Mouse (Mus musculus) stomach, postnatal 0 days (tissue): Measurements from ENCODE around the gene Gimap8. TPM values are rescaled to one million over a fixed set of nuclear protein-coding genes. Genes with fewer than 3 reads are reported as not detected.

ENCODE experiments used
- ATAC-seq: fragments of 200-750 bp; cut with Nextera tagmentation; 2 replicates; pipeline ENCODE4 v1.8.0; 2017; ENCODE audit not compliant: low FRiP score, low TSS enrichment
- DNase-seq: peaks from one replicate; pipeline ENCODE4 v3.0.0-alpha.2; 2016; ENCODE audit warnings: low spot score
- H3K27ac ChIP-seq: fragments of 300-500 bp; sonication (generic); replicated peaks from 2 replicates; pipeline ENCODE4 v1.5.1; 2014; ENCODE audit warnings: mild to moderate bottlenecking, control low read depth
- H3K27me3 ChIP-seq: fragments of 300-500 bp; sonication (generic); 2 replicates; pipeline ENCODE4 v1.6.1; 2014; ENCODE audit warnings: low read length; ENCODE audit not compliant: control insufficient read depth, insufficient read depth
- H3K36me3 ChIP-seq: fragments of 300-500 bp; sonication (generic); 2 replicates; pipeline ENCODE4 v1.6.1; 2014; ENCODE audit warnings: low read length, mixed read lengths; ENCODE audit not compliant: control insufficient read depth, insufficient read depth
- H3K4me1 ChIP-seq: fragments of 300-500 bp; sonication (generic); replicated peaks from 2 replicates; pipeline ENCODE4 v1.6.1; 2014; ENCODE audit warnings: antibody characterized with exemption; ENCODE audit not compliant: control insufficient read depth, insufficient read depth
- H3K4me2 ChIP-seq: fragments of 300-500 bp; sonication (generic); replicated peaks from 2 replicates; pipeline ENCODE4 v1.6.1; 2014; ENCODE audit warnings: low read depth, mild to moderate bottlenecking, control low read depth, moderate library complexity
- H3K4me3 ChIP-seq: fragments of 300-500 bp; sonication (generic); 2 replicates; pipeline ENCODE4 v1.5.1; 2014; ENCODE audit warnings: low read depth, low read length, control low read depth
- H3K9ac ChIP-seq: fragments of 300-500 bp; sonication (generic); 2 replicates; pipeline ENCODE4 v1.6.1; 2014; ENCODE audit warnings: mild to moderate bottlenecking, low read length, control low read depth, mixed read lengths
- H3K9me3 ChIP-seq: fragments of 300-500 bp; sonication (generic); 2 replicates; pipeline ENCODE4 v1.6.1; 2016; ENCODE audit warnings: low read length; ENCODE audit not compliant: control insufficient read depth
- CTCF ChIP-seq: IDR thresholded peaks from 2 replicates; pipeline ENCODE4 v1.5.1; 2016; ENCODE audit warnings: antibody characterized with exemption, low read depth, mild to moderate bottlenecking, moderate library complexity
- EP300 ChIP-seq: optimal IDR thresholded peaks from 2 replicates; pipeline ENCODE3; 2016; ENCODE audit warnings: antibody characterized with exemption
- WGBS: fragments of 180-500 bp; shearing (Covaris S2); extraction: QIAGEN DNeasy Blood & Tissue Kit; methylation state at CpG from one replicate; pipeline ENCODE4 v1.1.7; 2014; 5-methylcytosine and 5-hydroxymethylcytosine counted together
- polyA plus RNA-seq: library from polyadenylated mRNA; unstranded; fragments of >200 nt; fragmentation: Nextera tagmentation; extraction: Ambion mirVana; gene quantifications from 2 replicates; pipeline ENCODE4 v1.2.1, GENCODE M21; 2015

Gimap8 gene
- polyA plus RNA-seq, 1 experiment from 2014 or later, result 0.74 TPM

DNA sequence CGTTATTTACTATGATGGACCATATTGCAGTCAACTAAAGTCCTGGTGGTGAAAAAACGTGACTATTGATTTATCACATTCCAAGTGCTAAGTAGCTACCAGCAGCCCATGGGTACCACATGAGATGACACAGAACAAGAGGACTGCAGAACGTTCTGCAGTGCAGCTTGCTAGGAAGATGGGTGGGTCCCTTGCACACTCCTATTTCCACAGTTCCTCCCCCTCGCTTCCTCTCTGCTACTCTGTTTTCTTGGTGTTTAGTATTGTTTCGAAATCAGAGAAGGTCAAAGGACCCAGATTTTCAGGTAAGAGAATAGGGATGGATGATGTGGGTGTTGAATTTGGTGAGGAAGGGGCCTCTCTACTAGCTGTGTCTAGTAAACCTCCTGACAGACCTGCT, 37.3 kb downstream of the Gimap8 start, which contains the start of gene Gimap4:
Gimap4 (plus strand) TSS at position 231 of the 400 bp plus-strand sequence.
- no peak for ATAC-seq
- H3K4me2 ChIP-seq, result no peak within 1 kb of the TSS
- H3K36me3 ChIP-seq, result no peaks in the 10 kb centered on the region
- 62% methylated on average over 5 of the region's 5 CpGs for WGBS
- H3K4me3 ChIP-seq, result no peak within 1 kb of the TSS
- no peak for TF ChIP-seq EP300
- no peak for TF ChIP-seq CTCF
- DNase-seq, result peak; percentile 2
- H3K27me3 ChIP-seq, result no peaks in the 10 kb centered on the region
- H3K4me1 ChIP-seq, result no peaks in the 10 kb centered on the region
- no peak within 1 kb of the TSS; the same call in 1 of the 2 replicates for H3K27ac ChIP-seq
- no peak within 1 kb of the TSS for H3K9ac ChIP-seq
- no peaks in the 10 kb centered on the region for H3K9me3 ChIP-seq

DNA sequence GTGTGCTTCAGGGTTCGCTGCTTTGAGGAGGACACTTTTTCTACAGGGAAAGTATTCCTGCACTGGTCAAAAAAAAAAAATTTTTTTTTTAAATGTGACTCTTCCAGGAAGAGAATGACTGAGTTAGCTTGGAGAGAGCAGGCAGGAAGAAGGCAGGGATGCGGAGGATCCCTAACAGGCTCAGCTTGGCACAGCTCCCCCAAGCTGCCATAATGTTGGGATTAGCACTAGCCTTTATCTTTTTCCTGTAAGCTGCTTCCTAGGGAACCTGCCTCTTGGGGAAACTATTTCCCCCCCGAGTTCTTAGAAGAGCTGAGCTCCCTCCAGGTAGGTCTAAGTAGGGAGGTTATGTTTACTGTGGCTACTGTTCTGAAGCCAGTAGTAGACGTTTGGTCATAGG, 37.8 kb downstream of the Gimap8 start:
- WGBS, result 56% methylated on average over 4 of the region's 4 CpGs
- H3K4me3 ChIP-seq, result no peak overlapping the region

DNA sequence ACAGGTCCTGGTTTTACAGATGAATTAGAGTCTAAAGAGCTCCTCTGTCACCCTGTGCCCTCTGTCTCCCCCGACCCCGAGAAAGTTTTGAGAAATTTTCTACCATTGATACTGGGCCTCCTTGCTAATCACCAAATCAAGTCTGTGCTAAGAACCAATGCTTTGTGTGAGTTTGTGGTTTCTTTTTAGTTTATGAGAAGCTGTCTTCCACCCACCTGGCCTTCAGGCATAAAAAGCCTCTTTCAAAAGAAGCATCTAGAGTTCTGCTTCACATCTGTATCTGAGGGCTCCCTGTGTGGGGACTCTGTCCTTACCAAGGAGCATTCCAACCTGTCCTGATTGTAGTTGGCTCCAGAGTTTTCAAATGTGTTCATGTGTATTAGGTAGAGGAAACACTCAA, 38.2 kb downstream of the Gimap8 start:
- no peak overlapping the region for H3K4me3 ChIP-seq
- no peaks in the 10 kb centered on the region for H3K4me1 ChIP-seq
- 75% methylated on average over 2 of the region's 2 CpGs for WGBS
- H3K27ac ChIP-seq, result peak overlapping the region; percentile 8; the same call in 1 of the 2 replicates
- DNase-seq (no peak), ATAC-seq (no peak)
- TF ChIP-seq CTCF (no peak), EP300 (no peak)
- no peaks in the 10 kb centered on the region for H3K27me3 ChIP-seq
- H3K4me2 ChIP-seq, result no peak overlapping the region
- H3K36me3 ChIP-seq, result no peaks in the 10 kb centered on the region
- no peak overlapping the region for H3K9ac ChIP-seq
- no peaks in the 10 kb centered on the region for H3K9me3 ChIP-seq

More for the DNA sequence above, 37.8 kb downstream of the Gimap8 start:
- ATAC-seq (no peak), DNase-seq (no peak)
- Histone ChIP-seq H3K36me3 (no peaks in the 10 kb centered on the region), H3K27ac (no peak overlapping the region; the same call in 1 of the 2 replicates), H3K9me3 (no peaks in the 10 kb centered on the region), H3K4me1 (no peaks in the 10 kb centered on the region), H3K27me3 (no peaks in the 10 kb centered on the region), H3K9ac (no peak overlapping the region), H3K4me2 (no peak overlapping the region)
- TF ChIP-seq CTCF (no peak), EP300 (no peak)

DNA sequence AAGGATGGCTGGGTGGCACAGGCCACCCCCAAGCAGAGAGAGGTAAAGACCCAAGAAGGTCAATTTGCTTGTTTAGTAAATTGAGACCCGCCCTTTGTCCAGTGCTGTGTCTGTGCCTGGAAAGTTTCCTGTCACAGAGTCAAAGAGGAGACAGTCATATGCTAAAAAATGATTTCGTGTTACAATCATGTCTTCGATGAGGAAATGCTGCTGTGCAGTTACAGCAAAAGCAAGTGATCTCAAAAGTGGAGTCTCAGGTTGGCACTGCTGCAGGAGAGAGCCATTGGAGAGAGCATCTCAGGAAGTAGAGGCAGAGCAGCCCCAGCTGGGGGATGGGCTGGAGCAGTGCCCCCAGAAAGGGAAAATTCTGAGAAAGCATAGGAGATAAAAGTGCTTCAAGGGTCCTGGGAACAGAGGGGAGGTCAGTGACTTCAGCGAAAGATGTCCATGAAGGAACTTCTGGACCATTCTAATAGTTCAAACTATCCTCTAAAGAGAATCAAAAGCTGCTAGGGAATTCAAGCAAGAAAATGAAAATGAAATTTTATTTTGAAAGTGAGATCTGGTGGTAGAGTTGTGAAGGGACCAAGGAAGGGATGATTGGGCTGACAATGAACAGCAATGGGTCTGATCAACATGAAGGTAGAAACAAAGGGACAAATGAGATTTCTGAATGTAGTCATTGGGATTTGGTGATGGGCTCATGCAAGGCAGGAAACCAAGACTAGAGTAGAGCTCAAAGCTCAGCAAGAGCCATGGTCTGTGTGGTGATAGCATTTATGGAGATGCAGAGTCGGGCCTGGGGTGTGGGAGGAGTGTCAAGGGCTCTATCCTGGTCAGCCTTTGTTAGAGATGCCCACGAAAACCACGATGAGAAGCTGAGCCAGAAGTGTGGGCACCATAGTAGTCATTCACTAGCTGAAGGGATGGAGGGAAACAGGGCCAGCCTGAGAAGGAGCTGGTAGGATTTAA, 38.9 kb downstream of the Gimap8 start:
- Histone ChIP-seq H3K4me1 (no peaks in the 10 kb centered on the region), H3K27me3 (no peaks in the 10 kb centered on the region), H3K36me3 (no peaks in the 10 kb centered on the region), H3K4me3 (no peak overlapping the region), H3K9ac (no peak overlapping the region), H3K4me2 (no peak overlapping the region), H3K9me3 (no peaks in the 10 kb centered on the region), H3K27ac (0 out of 2 replicates have a peak overlapping the region, but pooled peaks have one; percentile 8)
- 82% methylated on average over 7 of the region's 7 CpGs for WGBS
- ATAC-seq (no peak), DNase-seq (no peak)
- no peak for TF ChIP-seq EP300
- TF ChIP-seq CTCF, result no peak

DNA sequence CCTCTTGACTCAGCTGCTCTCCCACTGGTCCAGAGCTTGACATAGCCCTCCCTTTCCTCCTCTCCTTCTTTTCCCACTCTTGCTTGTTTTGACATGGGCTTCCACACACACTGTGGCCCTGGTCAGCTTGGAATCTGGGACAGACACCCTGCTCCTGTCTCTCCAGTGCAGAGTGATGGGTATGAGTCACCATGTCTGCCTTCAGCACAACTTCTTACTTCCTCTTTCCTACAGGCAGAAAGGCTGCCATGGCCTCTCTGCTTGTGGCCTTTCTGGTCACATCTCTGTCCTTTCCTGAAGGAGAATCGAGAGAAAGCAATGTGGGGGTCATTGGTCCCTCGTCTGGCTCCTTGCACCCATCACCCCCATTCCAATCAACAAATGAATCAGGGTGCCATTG, 40.0 kb downstream of the Gimap8 start:
- H3K27ac ChIP-seq, result no peak overlapping the region
- H3K4me1 ChIP-seq, result no peaks in the 10 kb centered on the region
- no peak overlapping the region for H3K4me2 ChIP-seq
- ATAC-seq (no peak), DNase-seq (no peak)
- H3K9me3 ChIP-seq, result no peaks in the 10 kb centered on the region
- H3K27me3 ChIP-seq, result no peaks in the 10 kb centered on the region
- no peak overlapping the region for H3K9ac ChIP-seq
- no peak for TF ChIP-seq CTCF
- TF ChIP-seq EP300, result no peak
- 67% methylated on average over 2 of the region's 2 CpGs for whole genome bisulfite sequencing
- H3K36me3 ChIP-seq, result no peaks in the 10 kb centered on the region
- H3K4me3 ChIP-seq, result no peak overlapping the region

DNA sequence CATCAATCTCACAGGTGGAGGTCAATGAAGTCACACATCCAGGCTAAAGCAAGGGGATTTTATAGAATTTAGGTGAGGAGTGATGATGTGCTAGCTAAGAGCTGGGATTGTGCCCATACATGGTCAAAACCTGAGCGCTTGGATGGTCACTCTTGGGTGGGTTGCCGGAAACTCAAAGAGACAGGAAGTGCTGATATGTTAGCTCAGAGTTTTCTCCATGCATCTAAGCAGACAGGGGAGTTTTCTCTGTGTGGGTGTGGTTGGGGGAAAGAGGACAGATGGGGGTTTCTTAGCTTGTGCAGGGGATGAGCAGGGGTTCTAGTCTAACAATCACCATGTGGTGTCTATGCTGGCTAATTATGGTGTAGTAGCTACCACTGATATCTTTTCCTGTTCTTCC, 42.3 kb downstream of the Gimap8 start:
- Histone ChIP-seq H3K9me3 (no peaks in the 10 kb centered on the region), H3K9ac (no peak overlapping the region), H3K27me3 (no peaks in the 10 kb centered on the region), H3K4me3 (no peak overlapping the region), H3K4me1 (no peaks in the 10 kb centered on the region), H3K27ac (no peak overlapping the region), H3K4me2 (no peak overlapping the region), H3K36me3 (no peaks in the 10 kb centered on the region)
- WGBS, result 79% methylated on average over 2 of the region's 2 CpGs
- TF ChIP-seq CTCF (no peak), EP300 (no peak)
- DNase-seq (no peak), ATAC-seq (no peak)
